Mouse (Mus musculus) erythroblast, embryonic 14.5 days (primary cell): ENCODE data around the gene Dagla. TPM values are rescaled to one million over a fixed set of nuclear protein-coding genes. Genes with fewer than 3 reads are reported as not detected.

Source experiments
- H3K27me3 ChIP-seq: 2 replicates; pipeline ENCODE4 v1.6.1; 2012; ENCODE audit warnings: inconsistent platforms; ENCODE audit not compliant: control insufficient read depth
- H3K36me3 ChIP-seq: 2 replicates; pipeline ENCODE4 v1.6.1; 2012; ENCODE audit warnings: mild to moderate bottlenecking, inconsistent platforms; ENCODE audit not compliant: control insufficient read depth
- H3K4me1 ChIP-seq: 2 replicates; pipeline ENCODE4 v1.6.1; 2012; ENCODE audit warnings: inconsistent platforms; ENCODE audit not compliant: control insufficient read depth
- H3K4me3 ChIP-seq: replicated peaks from 2 replicates; pipeline ENCODE3; 2012; ENCODE audit warnings: moderate library complexity, mild to moderate bottlenecking, inconsistent platforms
- H3K9me3 ChIP-seq: 2 replicates; pipeline ENCODE4 v1.6.1; 2012; ENCODE audit warnings: low read length, inconsistent platforms, mixed read lengths; ENCODE audit not compliant: control insufficient read depth
- GATA1 ChIP-seq: IDR thresholded peaks from 2 replicates; pipeline ENCODE4 v1.6.1; 2012; ENCODE audit warnings: low read length, inconsistent platforms, mixed read lengths
- TAL1 ChIP-seq: IDR thresholded peaks from 3 replicates; pipeline ENCODE4 v1.6.1; 2012; ENCODE audit warnings: low read length, inconsistent platforms, mixed read lengths
- polyA plus RNA-seq: library from polyadenylated mRNA; stranded (reverse); fragments of >175 nt; gene quantifications from 2 replicates; pipeline ENCODE4 v1.2.3, GENCODE M21; 2012

Dagla gene
- polyA plus RNA-seq, 1 experiment: 0.01 TPM

DNA sequence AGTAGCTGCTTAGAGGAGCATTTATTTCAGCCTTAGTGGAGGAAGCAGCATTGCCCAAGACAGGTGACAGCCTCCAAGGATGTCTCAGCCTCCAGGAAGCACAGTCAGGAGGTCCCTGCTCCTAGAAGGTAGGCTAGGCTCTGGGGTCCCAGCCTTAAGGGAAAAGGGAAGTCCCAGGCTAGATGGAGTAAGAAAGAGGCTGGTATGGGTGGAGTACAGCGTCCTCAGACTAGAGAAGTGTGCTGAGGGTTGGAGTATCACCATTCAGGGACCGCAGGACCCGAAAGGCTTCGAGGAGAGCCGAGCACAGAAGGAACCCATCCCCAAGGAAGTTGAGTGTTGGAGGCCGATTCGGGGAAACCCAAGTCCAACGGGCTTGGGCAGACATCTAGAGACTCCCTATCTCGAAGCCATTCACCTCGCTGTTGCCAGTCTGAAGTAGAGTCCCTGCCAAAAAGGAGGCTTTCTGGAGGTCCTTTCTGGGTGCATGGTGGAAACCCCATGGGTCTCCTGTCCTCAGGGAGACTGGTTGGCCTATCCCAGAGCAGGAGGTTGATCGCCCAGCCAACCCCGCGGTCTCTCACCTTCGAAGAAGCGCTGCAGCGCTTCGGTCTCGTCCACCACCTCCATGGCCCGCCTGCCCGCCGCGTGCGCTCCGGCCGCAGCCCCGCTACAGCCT lies 64.6 kb downstream of the Dagla start:
- H3K27me3 ChIP-seq: peaks cover 28% of the 10 kb centered on the region
- no peaks in the 10 kb centered on the region for H3K36me3 ChIP-seq

DNA sequence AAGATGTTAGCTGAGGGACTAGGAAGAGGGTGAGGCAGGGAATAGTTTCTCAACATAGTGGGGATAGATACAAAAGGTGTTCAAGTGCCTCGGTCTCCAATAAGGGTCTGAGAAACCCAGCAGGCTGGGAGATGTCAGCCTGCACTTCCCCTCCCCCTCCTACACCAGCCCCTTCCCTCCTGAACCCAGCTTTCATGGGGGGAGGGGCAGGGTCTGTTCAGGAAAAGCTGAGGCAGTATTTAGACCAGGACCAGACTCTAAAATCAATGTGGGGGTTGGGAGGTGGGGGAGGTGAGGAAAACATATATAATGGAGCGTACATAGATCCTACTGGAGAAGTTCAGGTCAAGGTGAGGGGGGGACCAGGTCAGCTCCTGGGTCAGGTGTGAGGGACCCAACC lies 65.3 kb downstream of the Dagla start:
- Histone ChIP-seq H3K4me3 (peak overlapping the region; percentile 54), H3K27me3 (peaks cover 28% of the 10 kb centered on the region), H3K36me3 (no peaks in the 10 kb centered on the region), H3K4me1 (peaks cover 20% of the 10 kb centered on the region), H3K9me3 (no peaks in the 10 kb centered on the region)
- no peak for TF ChIP-seq TAL1
- TF ChIP-seq GATA1: no peak

More for the DNA sequence above, 64.6 kb downstream of the Dagla start:
- peaks cover 20% of the 10 kb centered on the region for H3K4me1 ChIP-seq
- H3K9me3 ChIP-seq: no peaks in the 10 kb centered on the region
- H3K4me3 ChIP-seq: peak overlapping the region; percentile 54
- TF ChIP-seq TAL1 (no peak), GATA1 (no peak)

DNA sequence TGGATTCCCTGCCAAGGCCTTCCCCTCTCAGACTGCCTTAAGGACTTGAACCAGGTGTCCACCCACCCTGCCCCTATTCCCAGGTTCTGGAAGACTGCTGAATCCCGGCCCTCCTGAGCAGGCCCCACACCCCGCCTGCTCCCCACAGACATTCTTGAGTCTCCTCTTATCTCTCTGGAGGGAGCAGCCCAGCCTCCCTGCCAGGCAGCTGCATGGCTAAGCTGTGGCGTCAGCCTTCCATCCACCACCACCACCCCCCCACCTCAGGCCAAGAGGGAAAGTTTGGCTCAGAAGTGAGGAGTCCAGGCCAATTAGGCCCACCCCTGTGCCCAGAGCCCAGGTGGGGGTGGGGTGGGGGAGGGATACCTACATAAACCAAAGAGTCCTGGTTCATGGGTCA lies 66.2 kb downstream of the Dagla start:
- TF ChIP-seq GATA1 (no peak), TAL1 (no peak)
- peaks cover 28% of the 10 kb centered on the region for H3K27me3 ChIP-seq
- H3K4me3 ChIP-seq: no peak overlapping the region
- H3K9me3 ChIP-seq: no peaks in the 10 kb centered on the region
- peaks cover 20% of the 10 kb centered on the region for H3K4me1 ChIP-seq
- H3K36me3 ChIP-seq: no peaks in the 10 kb centered on the region

DNA sequence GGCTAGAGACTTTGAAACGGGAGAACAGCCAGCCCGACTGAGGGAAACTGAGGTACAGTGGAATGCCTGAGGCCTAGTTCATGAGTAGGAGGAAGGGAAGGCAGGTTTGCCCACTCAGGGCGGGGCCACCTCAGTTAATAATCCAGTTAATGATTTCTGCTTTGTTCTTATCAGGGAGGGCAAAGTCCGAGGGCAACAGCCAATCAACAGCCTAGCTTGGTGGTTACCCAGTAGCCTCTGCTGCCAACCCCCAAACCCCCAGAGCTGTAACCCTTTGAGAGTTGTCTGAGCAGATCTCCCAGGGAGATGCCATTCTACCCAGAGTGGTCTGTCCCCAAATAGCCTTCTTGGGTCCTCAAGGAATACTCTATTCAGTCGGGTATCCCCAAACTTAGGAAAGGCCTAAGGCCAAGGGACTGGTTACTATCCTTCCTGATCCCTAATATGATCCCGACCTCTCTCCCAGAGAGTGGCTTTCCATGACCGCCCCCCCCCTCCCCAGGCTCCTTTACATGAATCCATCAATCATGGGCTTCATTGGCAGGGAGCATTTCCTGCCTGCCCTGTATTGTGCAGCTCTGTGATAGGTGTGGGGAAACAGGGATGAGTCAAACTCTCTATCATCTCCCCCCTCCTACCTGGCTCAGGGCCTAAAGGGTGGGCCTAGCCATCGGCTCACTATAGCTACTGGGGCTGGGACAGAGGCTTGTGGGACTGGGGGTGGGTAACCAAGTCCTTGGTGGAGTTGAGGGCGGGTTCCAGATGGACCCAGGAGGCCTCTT lies 68.7 kb downstream of the Dagla start:
- H3K4me1 ChIP-seq: peaks cover 20% of the 10 kb centered on the region
- no peaks in the 10 kb centered on the region for H3K9me3 ChIP-seq

DNA sequence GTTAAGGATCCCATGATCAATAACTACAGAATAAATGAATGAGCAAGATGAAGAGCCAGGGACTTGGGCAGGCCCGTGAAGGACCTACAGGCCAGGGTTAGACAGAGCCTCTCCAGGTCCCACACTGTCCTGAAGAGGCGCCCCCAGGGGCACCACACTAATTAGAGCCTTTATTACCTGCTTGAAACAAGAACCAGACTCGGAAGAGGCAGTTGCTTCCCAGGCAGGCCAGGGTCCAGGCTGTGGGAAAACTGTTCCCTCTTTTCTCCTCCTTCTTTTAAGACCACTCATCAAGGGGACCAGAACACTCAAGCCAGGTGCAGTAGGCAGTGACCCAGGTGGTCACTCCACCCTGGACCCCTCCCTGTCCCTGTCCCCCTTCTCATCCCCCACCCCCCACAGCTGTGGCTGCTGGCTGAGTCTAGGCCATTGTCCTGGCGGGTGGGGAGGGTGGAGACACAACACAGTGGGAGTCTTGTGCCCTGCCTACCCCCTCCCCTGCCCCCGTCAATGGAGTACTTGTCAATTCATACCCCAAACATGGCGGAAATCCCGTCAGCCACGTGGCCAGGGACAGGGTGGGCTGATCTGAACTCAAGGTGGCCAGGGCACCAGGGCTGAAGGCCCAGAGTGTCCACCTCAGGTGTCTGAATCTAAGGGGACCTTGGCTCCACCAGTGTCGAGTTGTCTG lies 72.2 kb downstream of the Dagla start:
- H3K4me1 ChIP-seq: peaks cover 2% of the 10 kb centered on the region; the same call in 1 of the 2 replicates
- H3K9me3 ChIP-seq: no peaks in the 10 kb centered on the region
- no peaks in the 10 kb centered on the region; the same call in 1 of the 2 replicates for H3K36me3 ChIP-seq
- peaks cover 6% of the 10 kb centered on the region for H3K27me3 ChIP-seq
- no peak overlapping the region for H3K4me3 ChIP-seq
- TF ChIP-seq GATA1: no peak
- TF ChIP-seq TAL1: no peak

More for the DNA sequence above, 68.7 kb downstream of the Dagla start:
- TF ChIP-seq TAL1: no peak
- no peak for TF ChIP-seq GATA1
- Histone ChIP-seq H3K4me3 (no peak overlapping the region), H3K27me3 (peaks cover 29% of the 10 kb centered on the region), H3K36me3 (no peaks in the 10 kb centered on the region; the same call in 1 of the 2 replicates)

DNA sequence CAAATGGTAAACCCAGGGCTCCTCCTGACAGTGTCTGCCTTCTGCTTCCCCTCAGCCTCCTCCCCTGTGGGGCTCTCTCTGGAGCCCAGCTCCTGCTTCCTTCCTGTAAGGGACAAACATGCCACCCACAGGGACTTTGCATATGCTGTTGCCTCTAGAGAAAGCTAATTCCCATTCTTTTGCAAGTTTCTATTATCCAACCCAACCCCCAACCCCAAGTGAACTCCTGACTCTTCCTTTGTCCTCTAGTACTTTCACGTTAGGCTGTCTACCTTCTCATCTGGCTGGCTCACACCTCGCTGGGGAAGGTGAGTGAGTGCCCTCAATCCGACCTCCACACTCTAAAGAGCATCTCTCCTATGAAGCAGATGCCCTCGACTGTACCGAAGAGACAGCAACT lies 72.8 kb downstream of the Dagla start:
- Histone ChIP-seq H3K9me3 (no peaks in the 10 kb centered on the region), H3K4me3 (no peak overlapping the region), H3K27me3 (peaks cover 6% of the 10 kb centered on the region), H3K36me3 (no peaks in the 10 kb centered on the region; the same call in 1 of the 2 replicates), H3K4me1 (peaks cover 2% of the 10 kb centered on the region; the same call in 1 of the 2 replicates)
- TF ChIP-seq GATA1: no peak

DNA sequence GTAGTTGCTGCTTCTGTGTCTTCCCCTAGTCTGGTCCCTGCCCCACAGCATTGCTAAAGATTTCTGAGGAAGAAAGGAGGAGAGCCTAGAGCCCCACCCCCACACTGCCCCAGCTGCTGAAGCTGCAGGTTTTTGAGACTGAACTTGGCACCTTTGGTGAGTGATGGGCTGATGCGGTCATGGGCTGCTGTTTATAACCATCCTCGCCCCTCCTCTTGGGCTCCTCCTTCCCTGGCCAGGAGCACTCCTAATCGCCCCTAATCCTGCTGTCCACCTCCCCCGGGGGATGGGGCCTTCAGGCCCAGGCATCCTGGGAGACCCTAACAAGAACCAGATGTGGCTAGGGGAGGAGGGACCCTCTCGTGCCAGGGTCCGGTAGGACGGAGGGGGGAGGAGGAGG lies 73.7 kb downstream of the Dagla start:
- H3K9me3 ChIP-seq: no peaks in the 10 kb centered on the region
- TF ChIP-seq GATA1 (no peak), TAL1 (no peak)
- peaks cover 6% of the 10 kb centered on the region for H3K27me3 ChIP-seq
- H3K4me1 ChIP-seq: peaks cover 2% of the 10 kb centered on the region; the same call in 1 of the 2 replicates
- H3K4me3 ChIP-seq: no peak overlapping the region
- no peaks in the 10 kb centered on the region; the same call in 1 of the 2 replicates for H3K36me3 ChIP-seq

DNA sequence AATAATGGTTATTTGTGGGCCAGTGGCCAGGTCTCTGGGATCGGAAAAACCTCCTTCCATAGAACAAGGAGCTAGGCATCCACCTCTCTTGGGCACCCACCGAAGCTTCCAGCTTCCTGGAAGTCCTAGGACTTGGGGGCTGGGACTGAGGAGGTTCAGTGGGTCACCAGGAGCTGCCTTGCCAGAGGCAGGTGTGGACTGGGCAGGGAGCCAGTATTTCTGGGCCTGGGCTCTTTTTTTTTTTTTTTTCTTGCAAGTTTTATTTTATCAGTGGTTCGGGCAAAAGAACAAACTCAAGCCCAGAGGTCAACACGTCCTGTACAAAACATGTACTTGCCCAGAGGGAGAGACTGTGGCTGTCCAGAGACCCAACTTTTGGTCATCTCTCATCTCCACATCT lies 78.9 kb downstream of the Dagla start:
- Histone ChIP-seq H3K9me3 (no peaks in the 10 kb centered on the region), H3K4me3 (no peak overlapping the region), H3K27me3 (0 out of 2 replicates have a peak, but pooled peaks cover 2% of the 10 kb centered on the region), H3K36me3 (peaks cover 3% of the 10 kb centered on the region; the same call in 1 of the 2 replicates), H3K4me1 (peaks cover 14% of the 10 kb centered on the region)
- TF ChIP-seq GATA1: no peak
- TF ChIP-seq TAL1: no peak
